Mouse (Mus musculus) layer of hippocampus, adult 2 months (tissue): ENCODE data around the gene Ankrd40. TPM values are rescaled to one million over a fixed set of nuclear protein-coding genes. Genes with fewer than 3 reads are reported as not detected.

Experiments
- DNase-seq, 2 experiments: peaks; one replicate each; pipeline ENCODE4 v3.0.0; 2022; ENCODE audit warnings: low spot score in 2 of 2
- H3K27ac ChIP-seq: fragments of 200-600 bp; 2 replicates; pipeline ENCODE4 v1.8.1; 2022
- H3K4me3 ChIP-seq: fragments of 200-600 bp; 2 replicates; pipeline ENCODE4 v1.8.1; 2022; ENCODE audit warnings: mild to moderate bottlenecking
- CTCF ChIP-seq: fragments of 200-600 bp; conservative IDR thresholded peaks from 2 replicates; pipeline ENCODE4 v1.8.1; 2022; ENCODE audit warnings: antibody characterized with exemption, mild to moderate bottlenecking, moderate library complexity
- total RNA-seq, 2 experiments: library from RNA; stranded (reverse); gene quantifications; 2 replicates each; pipeline ENCODE4 v1.2.3; 2021

The Ankrd40 gene
- total RNA-seq, 2 experiments from 2014 or later, result 113 to 119 TPM

GRCm38 (mm10) chr11:94374276-94374948 is 46.6 kb downstream of the Ankrd40 start:
- TF ChIP-seq CTCF, result no peak
- Histone ChIP-seq H3K27ac (no peak overlapping the region), H3K4me3 (no peak overlapping the region)
- no peak for DNase-seq

- Histone ChIP-seq H3K4me3 (no peak overlapping the region), H3K27ac (no peak overlapping the region)
- no peak for DNase-seq
- TF ChIP-seq CTCF, result no peak
Observed at GRCm38 (mm10) chr11:94379061-94379460, 51.3 kb downstream of the Ankrd40 start.

- TF ChIP-seq CTCF, result no peak
- no peak for DNase-seq
Observed at GRCm38 (mm10) chr11:94379736-94380135, 51.9 kb downstream of the Ankrd40 start.

DNA sequence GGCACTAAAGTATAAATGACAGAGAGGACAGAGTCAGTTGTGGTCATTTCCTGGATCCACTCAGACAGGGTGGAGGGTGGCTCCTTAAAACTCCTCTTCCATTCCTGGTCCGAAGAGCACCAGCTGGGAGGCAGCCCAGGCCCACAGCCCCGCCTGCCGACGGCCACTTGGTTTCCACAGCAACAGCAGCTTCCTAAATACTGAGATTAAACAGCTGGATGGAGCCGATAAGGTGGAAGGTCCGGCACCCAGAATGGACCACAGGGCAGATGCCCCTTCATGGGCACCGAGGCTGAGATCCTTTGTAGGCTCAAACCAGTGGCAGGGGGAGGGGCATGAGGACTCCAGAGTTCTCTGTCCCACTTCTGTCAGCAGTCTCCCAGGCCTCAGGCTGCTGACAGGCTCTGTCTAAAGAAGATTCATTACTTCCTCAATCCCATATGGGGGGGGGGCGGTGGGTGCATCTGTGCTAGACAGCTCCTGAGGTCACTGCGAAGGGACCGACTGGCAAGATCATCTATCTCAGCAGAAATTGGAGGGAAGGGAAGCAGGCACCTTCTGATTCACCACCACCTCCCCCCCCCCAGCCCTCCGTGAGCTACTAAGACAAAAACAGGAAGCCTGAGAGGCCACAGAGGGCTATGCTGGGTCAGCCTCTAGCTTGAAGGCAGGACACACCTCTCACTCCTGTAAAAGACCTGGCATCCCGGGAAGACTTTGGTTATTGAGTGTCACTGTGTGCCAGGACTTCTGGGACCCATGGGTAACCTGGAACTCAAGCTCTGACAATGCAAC is 58.4 kb downstream of the Ankrd40 start:
- Histone ChIP-seq H3K27ac (no peak overlapping the region; the same call in 1 of the 2 replicates), H3K4me3 (no peak overlapping the region)
- peak in 1 of 2 experiments; percentile 14 for DNase-seq
- TF ChIP-seq CTCF, result no peak

More at GRCm38 (mm10) chr11:94379736-94380135, 51.9 kb downstream of the Ankrd40 start:
- H3K4me3 ChIP-seq, result no peak overlapping the region
- no peak overlapping the region for H3K27ac ChIP-seq

GRCm38 (mm10) chr11:94387756-94388155 is 60.0 kb downstream of the Ankrd40 start:
- H3K4me3 ChIP-seq, result no peak overlapping the region
- TF ChIP-seq CTCF, result no peak
- no peak overlapping the region for H3K27ac ChIP-seq
- no peak for DNase-seq

GRCm38 (mm10) chr11:94389021-94389420 is 61.2 kb downstream of the Ankrd40 start:
- Histone ChIP-seq H3K4me3 (no peak overlapping the region), H3K27ac (no peak overlapping the region)
- no peak for DNase-seq
- TF ChIP-seq CTCF, result no peak

DNA sequence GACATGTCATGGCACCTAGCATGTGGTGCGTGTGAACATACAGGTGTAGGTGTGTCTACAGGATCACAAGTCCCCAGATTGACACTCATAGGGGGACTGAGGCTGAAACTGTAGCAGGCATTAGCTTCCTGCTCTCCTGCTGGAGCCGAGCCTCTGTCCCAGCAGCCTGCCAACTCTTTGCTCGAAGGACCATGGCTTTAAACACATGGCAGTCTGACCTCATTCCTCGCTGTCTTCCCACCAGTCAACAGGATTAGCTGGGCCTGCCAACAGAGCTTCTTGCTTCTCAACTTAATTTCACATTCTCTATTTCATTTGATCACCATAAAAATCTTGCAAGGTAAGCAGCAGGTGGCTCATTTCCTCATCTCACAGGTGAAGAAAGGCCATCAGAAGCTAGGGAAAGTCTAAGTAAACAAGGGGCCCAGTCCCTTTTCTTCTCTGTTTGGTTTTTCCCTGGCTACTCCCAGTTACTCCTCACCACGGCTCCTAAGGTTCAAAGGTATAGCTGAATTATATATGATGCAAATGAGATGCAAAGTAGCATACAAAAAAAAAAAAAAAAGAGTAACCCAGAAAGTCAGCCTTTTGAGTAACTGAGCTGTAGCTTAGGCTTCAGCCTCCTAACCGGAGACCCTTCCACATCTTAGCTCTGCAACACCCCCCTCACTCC is 62.1 kb downstream of the Ankrd40 start:
- no peak for TF ChIP-seq CTCF
- no peak overlapping the region for H3K4me3 ChIP-seq
- no peak overlapping the region for H3K27ac ChIP-seq
- no peak for DNase-seq

DNA sequence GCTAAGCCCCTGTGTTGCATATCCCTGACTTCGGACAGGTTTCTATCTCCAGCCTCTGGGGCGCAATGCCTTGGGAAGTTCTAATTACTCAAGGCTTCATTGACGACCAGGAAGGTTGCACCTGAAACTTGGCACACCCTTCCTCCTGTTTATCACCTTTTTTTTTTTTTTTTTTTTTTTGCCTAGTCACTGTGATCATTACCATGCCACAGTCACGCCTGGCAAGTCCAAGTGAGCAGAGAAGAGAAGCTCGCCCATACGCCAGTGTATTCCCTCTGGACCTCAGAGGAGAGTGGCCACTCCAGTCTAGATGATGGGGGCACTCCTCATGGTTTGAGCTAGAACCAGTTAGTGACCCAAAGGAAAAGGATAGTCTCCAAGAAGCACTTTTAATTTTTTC is 63.0 kb downstream of the Ankrd40 start:
- no peak for TF ChIP-seq CTCF
- DNase-seq, result no peak
- Histone ChIP-seq H3K4me3 (no peak overlapping the region), H3K27ac (no peak overlapping the region)

Other genes starting within 250 kb of the Ankrd40 start
- gene Tob1, start 116.5 kb upstream of the Ankrd40 start, total RNA-seq, result 10 to 100 TPM; 36.6 to 39.2 TPM
- under 1 TPM; 0.49 to 0.72 TPM for gene Wfikkn2, start 82.0 kb upstream of the Ankrd40 start, total RNA-seq
- gene Gm21885, start 46.1 kb upstream of the Ankrd40 start, total RNA-seq, result not detected
- 100 to 1,000 TPM; 115 to 132 TPM for gene Luc7l3, start 6.0 kb upstream of the Ankrd40 start, total RNA-seq
- 1 to 10 TPM; 1.2 to 2.2 TPM for gene Abcc3, start 65.0 kb downstream of the Ankrd40 start, total RNA-seq
- 10 to 100 TPM; 61.0 to 74.0 TPM for gene Cacna1g, start 146.2 kb downstream of the Ankrd40 start, total RNA-seq
- gene Spata20, start 158.2 kb downstream of the Ankrd40 start, total RNA-seq, result under 1 TPM in 1 of 2 experiments, not detected in 1; 0.18 TPM
- 1 to 10 TPM; 1.6 TPM for gene Epn3, start 172.0 kb downstream of the Ankrd40 start, total RNA-seq
- 1 to 10 TPM; 2.2 to 4.6 TPM for gene Mycbpap, start 193.7 kb downstream of the Ankrd40 start, total RNA-seq
- 10 to 100 TPM in 1 of 2 experiments, 1 to 10 TPM in 1; 9.3 to 11.3 TPM for gene Rsad1, start 221.3 kb downstream of the Ankrd40 start, total RNA-seq
- gene Chad, start 237.0 kb downstream of the Ankrd40 start, total RNA-seq, result under 1 TPM; 0.28 to 0.49 TPM